Mouse (Mus musculus): ENCODE results near the gene Chst11.

- TF ChIP-seq CTCF (IDR thresholded peaks at IDR 0.05 in 2 of 3, conservative IDR thresholded peaks at IDR 0.05 in 1 of 3; ENCODE audit: control insufficient read depth in 1 of 3, insufficient read depth in 1 of 3, low read depth in 2 of 3, low read length in 3 of 3, poor library complexity in 1 of 3, severe bottlenecking in 1 of 3) = no peak
- no peak for TF ChIP-seq POLR2A (IDR thresholded peaks at IDR 0.05; ENCODE audit: control insufficient read depth in 1 of 2, insufficient read depth in 1 of 2, low read depth in 1 of 2, low read length in 2 of 2, poor library complexity in 1 of 2)
- no peak for TF ChIP-seq RCOR1 (IDR thresholded peaks at IDR 0.05; ENCODE audit: low read depth, low read length)
- TF ChIP-seq ZC3H11A (IDR thresholded peaks at IDR 0.05; ENCODE audit: low read depth, low read length) = no peak
- no peak for TF ChIP-seq MYC (IDR thresholded peaks at IDR 0.05; ENCODE audit: low read depth, low read length)
- no peak for TF ChIP-seq POLR2AphosphoS5 (IDR thresholded peaks at IDR 0.05; ENCODE audit: borderline replicate concordance, low read depth, low read length)
- TF ChIP-seq MAFK (IDR thresholded peaks at IDR 0.05; ENCODE audit: borderline replicate concordance, low read depth, low read length) = no peak
- no peak for TF ChIP-seq USF1 (IDR thresholded peaks at IDR 0.05; ENCODE audit: low read depth, low read length)
- TF ChIP-seq JUND (IDR thresholded peaks at IDR 0.05; ENCODE audit: low read depth, low read length) = no peak
Measured at GRCm38 (mm10) chr10:83153374-83153773, 168.1 kb downstream of the Chst11 start.
